Mouse (Mus musculus): ENCODE measurements around the gene Olfr615. TPM values are rescaled to one million over a fixed set of nuclear protein-coding genes. Genes with fewer than 3 reads are reported as not detected.
"Not testable (repeated sequence)": the region's sequence is repeated elsewhere in the genome, so short reads cannot be mapped to it uniquely, and the experiment has no call there.

The Olfr615 gene
- not detected for total RNA-seq (2021)

DNA sequence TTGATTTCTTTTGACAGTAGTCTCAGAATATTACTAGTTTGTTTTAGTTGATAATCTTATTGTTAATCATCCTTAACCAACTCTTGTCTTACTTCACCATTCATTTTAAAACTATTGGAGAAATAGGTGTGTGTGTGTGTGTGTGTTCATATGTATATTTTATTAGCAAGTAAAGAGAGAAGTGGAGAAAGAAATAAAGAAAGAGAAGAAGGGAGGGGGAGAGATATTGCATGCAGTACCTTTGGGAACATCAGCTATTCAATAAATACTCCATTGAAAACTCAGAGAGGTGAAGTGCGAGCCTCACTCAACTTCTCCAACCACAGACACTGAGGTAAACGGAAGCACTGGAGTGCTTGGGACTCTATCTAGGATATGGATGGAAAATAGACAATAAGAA, at the start of gene Olfr615:
Gene Olfr615 (plus strand): TSS at position 301 of the 400 bp plus-strand sequence.
- intact Hi-C loops (cut with DNase I) = no loop called here
- no peak for DNase-seq

- no peak for DNase-seq
- intact Hi-C loops (cut with DNase I) = no loop called here
Measured at GRCm38 (mm10) chr7:103512022-103512421, 43.9 kb upstream of the Olfr615 start, which contains the start of gene Olfr610. Gene Olfr610, minus strand, starts transcription at chr7:103512122.

GRCm38 (mm10) chr7:103520746-103521145, 35.1 kb upstream of the Olfr615 start, which contains the start of gene Olfr611:
Gene Olfr611, minus strand, starts transcription at chr7:103520846.
- DNase-seq; intact Hi-C loops (cut with DNase I): not testable (repeated sequence)

DNA sequence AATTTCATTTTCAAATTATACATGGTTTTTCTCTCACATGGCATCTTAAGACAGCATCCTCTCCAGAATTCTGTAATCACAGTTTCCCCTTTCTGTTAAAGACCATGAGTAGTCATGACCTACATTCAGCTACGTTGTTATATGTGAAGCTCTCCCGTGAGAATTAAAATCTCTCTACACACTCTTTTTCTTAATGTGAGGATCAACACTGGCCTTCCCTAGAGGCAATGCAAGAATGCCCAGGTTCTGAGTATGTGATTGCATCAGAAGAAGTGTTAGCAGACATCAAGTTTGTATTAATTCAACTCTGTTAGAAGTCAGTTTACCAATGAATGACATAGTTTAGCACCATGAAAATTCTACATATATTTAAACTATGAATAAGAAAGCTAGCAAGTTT, 13.3 kb upstream of the Olfr615 start, which contains the start of gene Olfr612:
Gene Olfr612 (minus strand): TSS at position 101 of the 400 bp plus-strand sequence.
- intact Hi-C loops (cut with DNase I); DNase-seq: not testable (repeated sequence)

- no peak for DNase-seq
- intact Hi-C loops (cut with DNase I) = no loop called here
Measured at GRCm38 (mm10) chr7:103547774-103548173, 8.1 kb upstream of the Olfr615 start, which contains the start of gene Olfr613. Gene Olfr613, plus strand, starts transcription at chr7:103548074.

GRCm38 (mm10) chr7:103569043-103569442, 13.2 kb downstream of the Olfr615 start, which contains the start of gene Olfr616:
Gene Olfr616, minus strand, starts transcription at chr7:103569143.
- DNase-seq = no peak
- intact Hi-C loops (cut with DNase I) = no loop called here

DNA sequence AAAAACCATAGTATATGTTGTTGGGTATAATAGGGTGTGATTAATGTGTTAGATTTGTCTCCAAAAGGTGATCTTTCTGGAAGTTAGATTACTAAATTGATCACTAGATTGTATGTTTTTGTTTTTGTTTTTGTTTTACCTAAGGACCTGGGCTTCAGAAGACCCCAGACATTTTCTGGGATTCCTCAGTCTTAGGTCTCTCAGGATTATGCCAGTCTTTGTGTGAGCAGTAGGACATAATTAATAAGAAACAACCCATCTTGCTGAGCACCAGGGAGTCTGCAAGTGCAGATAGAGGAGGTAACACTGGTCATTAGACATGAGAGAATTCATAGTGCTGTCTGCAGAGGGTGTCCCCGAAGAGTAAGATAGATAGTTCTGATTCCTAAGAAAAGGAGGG, 16.9 kb downstream of the Olfr615 start, which contains the start of gene Olfr617:
Gene Olfr617 (plus strand): TSS at position 301 of the 400 bp plus-strand sequence.
- DNase-seq = no peak
- intact Hi-C loops (cut with DNase I) = no loop called here

- DNase-seq = no peak
- intact Hi-C loops (cut with DNase I) = no loop called here
Measured at GRCm38 (mm10) chr7:103589803-103590202, 33.9 kb downstream of the Olfr615 start, which contains the start of gene Olfr618. Gene Olfr618, plus strand, starts transcription at chr7:103590103.

GRCm38 (mm10) chr7:103600275-103600674, 44.4 kb downstream of the Olfr615 start, which contains the start of gene Olfr619:
Gene Olfr619, plus strand, starts transcription at chr7:103600575.
- DNase-seq = no peak
- intact Hi-C loops (cut with DNase I) = no loop called here

DNA sequence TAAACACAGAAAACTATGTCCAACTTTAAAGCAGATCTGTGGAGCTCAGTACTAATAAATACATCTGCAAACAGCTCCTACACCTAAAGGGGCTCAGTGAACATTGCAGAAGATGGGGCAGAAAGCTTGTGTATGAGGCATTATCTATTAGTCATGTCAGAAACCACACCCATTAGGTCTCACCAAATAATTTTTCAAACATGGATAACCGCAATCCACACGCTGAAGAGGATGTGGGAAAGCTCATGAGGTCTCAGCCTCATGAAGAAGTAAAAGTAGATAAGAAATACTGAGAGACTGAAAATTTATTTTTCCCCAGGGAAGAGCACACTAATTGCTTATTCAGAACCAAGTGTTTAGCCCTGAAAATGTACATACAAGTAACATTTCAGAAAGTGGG, 51.5 kb downstream of the Olfr615 start:
- intact Hi-C loops (cut with DNase I) = no loop called here
- DNase-seq = no peak

DNA sequence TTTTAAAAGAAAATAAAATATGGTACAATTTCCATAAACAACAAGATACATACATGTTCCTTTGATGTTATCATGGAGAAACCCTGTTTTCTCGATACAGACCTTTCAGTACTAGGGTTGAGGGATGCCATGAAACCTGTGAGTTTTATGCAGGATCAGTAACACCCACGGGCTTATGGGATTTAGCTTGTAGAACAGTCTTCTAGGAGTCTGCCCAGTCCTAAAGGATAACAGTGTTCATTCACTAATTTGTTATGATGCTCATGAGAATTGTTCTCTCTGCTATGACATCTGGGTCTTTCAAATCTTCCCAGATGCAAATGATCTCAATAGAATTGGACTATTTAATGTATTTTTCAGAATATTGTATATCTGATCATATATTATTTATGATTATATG, 56.6 kb downstream of the Olfr615 start, which contains the start of gene Olfr620:
Gene Olfr620 (minus strand): TSS at position 101 of the 400 bp plus-strand sequence.
- intact Hi-C loops (cut with DNase I) = no loop called here
- DNase-seq = no peak

Small RNAs within 50 kb of the gene (microRNA-seq; reads per million reads assigned to microRNA genes)
- not detected for gene Gm26506

Other genes starting within 250 kb of the Olfr615 start
- gene Olfr597, start 239.8 kb upstream of the Olfr615 start, total RNA-seq (2021) = not detected
- gene Olfr598, start 232.5 kb upstream of the Olfr615 start, total RNA-seq (2021) = not detected
- gene Olfr599, start 220.2 kb upstream of the Olfr615 start, total RNA-seq (2021) = not detected
- not detected for gene Olfr600, start 206.4 kb upstream of the Olfr615 start, total RNA-seq (2021)
- gene Olfr601, start 193.4 kb upstream of the Olfr615 start, total RNA-seq (2021) = not detected
- not detected for gene Olfr603, start 169.9 kb upstream of the Olfr615 start, total RNA-seq (2021)
- gene Usp17lc, start 141.0 kb upstream of the Olfr615 start, total RNA-seq (2021) = not detected
- not detected for gene Olfr605, start 110.6 kb upstream of the Olfr615 start, total RNA-seq (2021)
- gene Olfr606, start 107.0 kb upstream of the Olfr615 start, total RNA-seq (2021) = not detected
- not detected for gene Olfr607, start 91.9 kb upstream of the Olfr615 start, total RNA-seq (2021)
- not detected for gene Olfr608, start 86.2 kb upstream of the Olfr615 start, total RNA-seq (2021)
- not detected for gene Olfr609, start 58.0 kb upstream of the Olfr615 start, total RNA-seq (2021)
- gene Olfr610, start 44.0 kb upstream of the Olfr615 start, total RNA-seq (2021) = not detected
- not detected for gene Olfr611, start 35.2 kb upstream of the Olfr615 start, total RNA-seq (2021)
- gene Olfr612, start 13.4 kb upstream of the Olfr615 start, total RNA-seq (2021) = not detected
- gene Olfr613, start 8.0 kb upstream of the Olfr615 start, total RNA-seq (2021) = not detected
- not detected for gene Olfr616, start 13.1 kb downstream of the Olfr615 start, total RNA-seq (2021)
- not detected for gene Olfr617, start 17.0 kb downstream of the Olfr615 start, total RNA-seq (2021)
- not detected for gene Olfr618, start 34.0 kb downstream of the Olfr615 start, total RNA-seq (2021)
- gene Olfr619, start 44.5 kb downstream of the Olfr615 start, total RNA-seq (2021) = not detected
- not detected for gene Olfr620, start 56.5 kb downstream of the Olfr615 start, total RNA-seq (2021)
- gene Olfr622, start 86.6 kb downstream of the Olfr615 start, total RNA-seq (2021) = not detected
- not detected for gene Olfr623, start 107.6 kb downstream of the Olfr615 start, total RNA-seq (2021)
- under 1 TPM in 1 of 2 experiments, not detected in 1; 0.08 TPM for gene Olfr624, start 115.1 kb downstream of the Olfr615 start, total RNA-seq (2021)
- gene Olfr625-ps1, start 126.6 kb downstream of the Olfr615 start, total RNA-seq (2021) = not detected
- gene Olfr243, start 158.6 kb downstream of the Olfr615 start, total RNA-seq (2021) = not detected
- not detected for gene Olfr628, start 174.3 kb downstream of the Olfr615 start, total RNA-seq (2021)
- not detected for gene Olfr629, start 188.9 kb downstream of the Olfr615 start, total RNA-seq (2021)
- not detected for gene Olfr630, start 201.3 kb downstream of the Olfr615 start, total RNA-seq (2021)
- not detected for gene Olfr69, start 215.5 kb downstream of the Olfr615 start, total RNA-seq (2021)
- not detected for gene Olfr68, start 223.6 kb downstream of the Olfr615 start, total RNA-seq (2021)
- not detected for gene Olfr67, start 235.7 kb downstream of the Olfr615 start, total RNA-seq (2021)